Mouse (Mus musculus) intestine, postnatal 0 days (tissue): ENCODE data around the gene Gm21983. TPM values are rescaled to one million over a fixed set of nuclear protein-coding genes. Genes with fewer than 3 reads are reported as not detected.
A peak's percentile ranks its signal among the peaks of the same experiment; 100 is the strongest.

Experiments
- ATAC-seq: fragments of 200-750 bp; cut with Nextera tagmentation; 2 replicates; pipeline ENCODE4 v1.8.0; 2017; ENCODE audit warnings: mild to moderate bottlenecking, moderate TSS enrichment, moderate library complexity
- H3K27ac ChIP-seq: fragments of 300-500 bp; sonication (generic); 2 replicates; pipeline ENCODE4 v1.5.1; 2014; ENCODE audit warnings: mild to moderate bottlenecking, low read depth, low read length, moderate library complexity
- H3K27me3 ChIP-seq: fragments of 300-500 bp; sonication (generic); replicated peaks from 2 replicates; pipeline ENCODE4 v1.6.1; 2014; ENCODE audit warnings: low read length, mixed read lengths; ENCODE audit not compliant: control insufficient read depth, insufficient read depth
- H3K36me3 ChIP-seq: fragments of 300-500 bp; sonication (generic); 2 replicates; pipeline ENCODE4 v1.6.1; 2014; ENCODE audit warnings: mild to moderate bottlenecking, moderate library complexity; ENCODE audit not compliant: control insufficient read depth, insufficient read depth
- H3K4me1 ChIP-seq: fragments of 300-500 bp; sonication (generic); replicated peaks from 2 replicates; pipeline ENCODE4 v1.6.1; 2014; ENCODE audit warnings: antibody characterized with exemption, low read length, mixed read lengths; ENCODE audit not compliant: control insufficient read depth, insufficient read depth
- H3K4me2 ChIP-seq: fragments of 300-500 bp; sonication (generic); replicated peaks from 2 replicates; pipeline ENCODE4 v1.6.1; 2014; ENCODE audit warnings: low read depth, mild to moderate bottlenecking, moderate library complexity
- H3K4me3 ChIP-seq: fragments of 300-500 bp; sonication (generic); 2 replicates; pipeline ENCODE4 v1.5.1; 2014; ENCODE audit warnings: low read depth, low read length
- H3K9ac ChIP-seq: fragments of 300-500 bp; sonication (generic); 2 replicates; pipeline ENCODE4 v1.6.1; 2014; ENCODE audit warnings: mild to moderate bottlenecking, low read depth, low read length
- H3K9me3 ChIP-seq: fragments of 300-500 bp; sonication (generic); 2 replicates; pipeline ENCODE4 v1.6.1; 2016; ENCODE audit warnings: mixed run types; ENCODE audit not compliant: control insufficient read depth
- CTCF ChIP-seq: sonication (generic); IDR thresholded peaks from 2 replicates; pipeline ENCODE4 v1.5.1; 2016; ENCODE audit warnings: low read depth, mild to moderate bottlenecking, control low read depth, antibody characterized with exemption, moderate library complexity
- WGBS: fragments of 180-500 bp; shearing (Covaris S2); extraction: QIAGEN DNeasy Blood & Tissue Kit; methylation state at CpG from one replicate; pipeline ENCODE4 v1.1.7; 2014; 5-methylcytosine and 5-hydroxymethylcytosine counted together
- polyA plus RNA-seq: library from polyadenylated mRNA; unstranded; fragments of >200 nt; fragmentation: Nextera tagmentation; extraction: Ambion mirVana; gene quantifications from 2 replicates; pipeline ENCODE4 v1.2.1, GENCODE M21; 2015

Gm21983 gene
- polyA plus RNA-seq = 0.22 TPM in 1 of 2 replicates, not detected in the other

DNA sequence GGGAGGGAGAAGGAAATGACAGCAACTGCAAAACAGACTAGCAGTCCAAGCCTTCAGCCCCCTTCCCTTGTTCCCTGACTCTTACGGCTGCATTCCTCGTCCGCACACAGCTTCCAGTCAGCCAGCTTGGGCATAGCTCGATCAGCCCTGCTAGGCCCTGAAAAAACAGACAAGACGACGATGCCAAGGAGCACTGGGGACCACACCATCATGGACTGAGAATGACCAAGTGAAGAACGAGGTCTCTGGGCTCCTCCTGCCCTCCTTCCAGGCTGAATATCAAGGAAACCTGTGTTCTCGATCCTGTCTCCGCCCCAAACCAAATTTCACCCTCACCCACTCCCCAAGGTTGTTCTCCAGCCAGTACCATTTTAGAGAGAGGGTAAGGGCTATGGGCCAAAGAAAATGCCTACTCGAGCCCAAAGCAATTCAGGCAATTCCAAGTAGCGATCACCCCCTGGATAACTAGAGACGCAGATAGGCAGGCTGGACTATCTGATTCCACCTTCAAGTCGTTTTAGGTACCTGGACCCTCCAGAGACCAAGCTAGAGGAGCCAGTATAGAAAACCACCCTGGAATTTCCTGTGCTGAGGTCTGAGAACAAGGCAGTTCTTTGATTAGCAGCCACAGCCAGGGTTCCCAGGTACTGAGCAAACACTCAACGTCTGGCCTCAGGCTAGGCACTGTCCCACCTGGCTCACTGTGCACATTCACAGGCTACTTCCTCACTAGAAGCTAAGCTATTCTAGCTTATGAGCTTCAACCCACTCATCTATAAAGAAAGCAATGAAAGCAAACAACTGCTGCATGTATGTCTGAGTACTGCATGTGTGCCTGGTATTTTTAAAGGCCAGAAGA is at the start of gene Gm21983, which contains the start of gene Mia:
Gene Gm21983 (minus strand): TSS at position 250 of the 859 bp plus-strand sequence.
Gene Mia (minus strand): TSS at position 321 of the 859 bp plus-strand sequence.
- Histone ChIP-seq H3K36me3 (peaks cover 11% of the 10 kb centered on the region), H3K9me3 (no peaks in the 10 kb centered on the region), H3K27me3 (no peaks in the 10 kb centered on the region), H3K4me3 (no peak within 1 kb of the TSS), H3K27ac (no peak within 1 kb of the TSS), H3K4me2 (no peak within 1 kb of the TSS), H3K9ac (no peak within 1 kb of the TSS), H3K4me1 (no peaks in the 10 kb centered on the region)
- no peak for TF ChIP-seq CTCF
- no peak for ATAC-seq
- 69% methylated on average over 14 of the region's 14 CpGs for whole genome bisulfite sequencing

DNA sequence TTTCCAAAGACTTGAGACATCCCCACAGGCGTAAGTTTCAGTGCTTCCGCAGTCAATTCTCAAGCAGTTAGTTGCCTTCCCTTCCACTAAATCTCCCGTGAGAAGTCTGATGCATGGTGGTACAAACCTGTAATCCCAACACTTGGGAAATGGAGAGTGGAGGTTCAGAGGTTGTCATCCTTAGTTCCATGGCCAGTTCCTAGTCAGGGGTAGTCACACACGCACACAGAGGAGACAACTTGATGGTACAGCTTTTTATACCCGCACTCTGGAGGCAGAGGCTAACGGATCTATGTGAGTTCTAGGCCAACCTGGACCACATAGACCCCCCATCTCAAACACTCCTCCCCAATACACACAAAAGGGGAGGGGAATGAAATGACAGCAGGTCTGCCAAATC is 48.0 kb upstream of the Gm21983 start:
- no peak for TF ChIP-seq CTCF
- no peak for ATAC-seq
- Histone ChIP-seq H3K9me3 (no peaks in the 10 kb centered on the region), H3K4me1 (0 out of 2 replicates have a peak, but pooled peaks cover 8% of the 10 kb centered on the region), H3K27me3 (no peaks in the 10 kb centered on the region), H3K4me2 (peak overlapping the region; percentile 82), H3K36me3 (no peaks in the 10 kb centered on the region), H3K4me3 (peak overlapping the region; percentile 90), H3K9ac (peak overlapping the region; percentile 82), H3K27ac (peak overlapping the region; percentile 94)
- 12% methylated on average over 6 of the region's 6 CpGs for whole genome bisulfite sequencing

DNA sequence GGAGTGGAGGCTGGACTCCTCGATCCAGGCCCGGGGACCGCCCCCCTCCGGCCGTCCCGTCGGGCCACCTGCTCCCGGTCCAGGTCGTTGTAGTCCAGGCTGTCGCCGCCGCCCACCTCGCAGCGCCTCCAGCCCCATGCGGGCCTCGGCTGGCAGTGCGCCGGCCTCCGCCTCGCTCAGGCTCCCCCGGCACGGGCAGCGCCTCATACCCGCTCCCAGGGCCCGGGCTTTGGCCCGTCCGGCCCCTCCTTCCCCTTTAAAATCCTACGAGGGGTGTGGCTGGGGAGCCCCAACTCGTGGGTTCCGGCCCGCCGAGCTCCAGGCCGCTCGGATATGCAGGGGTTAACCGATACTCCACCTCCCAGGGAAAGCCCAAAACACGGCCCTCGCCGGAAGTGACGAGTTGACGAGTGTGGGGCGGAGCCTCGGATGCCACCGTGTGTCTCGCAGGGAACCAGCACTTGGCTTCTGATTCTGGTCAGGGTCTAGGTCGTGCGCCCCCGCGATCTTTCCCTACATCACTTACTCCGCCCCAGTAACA is 47.5 kb upstream of the Gm21983 start, which contains the start of gene Itpkc:
Gene Itpkc (minus strand): TSS at position 381 of the 541 bp plus-strand sequence.
- Histone ChIP-seq H3K4me2 (peak within 1 kb of the TSS; percentile 82), H3K9me3 (no peaks in the 10 kb centered on the region), H3K4me3 (peak within 1 kb of the TSS; percentile 90), H3K9ac (peak within 1 kb of the TSS; percentile 82), H3K4me1 (0 out of 2 replicates have a peak, but pooled peaks cover 8% of the 10 kb centered on the region), H3K36me3 (no peaks in the 10 kb centered on the region), H3K27ac (peak within 1 kb of the TSS; percentile 94), H3K27me3 (no peaks in the 10 kb centered on the region)
- under 1% methylated on average over 49 of the region's 49 CpGs for WGBS
- TF ChIP-seq CTCF = peak; percentile 15; the same call in 1 of the 2 replicates
- ATAC-seq = peak; percentile 71

DNA sequence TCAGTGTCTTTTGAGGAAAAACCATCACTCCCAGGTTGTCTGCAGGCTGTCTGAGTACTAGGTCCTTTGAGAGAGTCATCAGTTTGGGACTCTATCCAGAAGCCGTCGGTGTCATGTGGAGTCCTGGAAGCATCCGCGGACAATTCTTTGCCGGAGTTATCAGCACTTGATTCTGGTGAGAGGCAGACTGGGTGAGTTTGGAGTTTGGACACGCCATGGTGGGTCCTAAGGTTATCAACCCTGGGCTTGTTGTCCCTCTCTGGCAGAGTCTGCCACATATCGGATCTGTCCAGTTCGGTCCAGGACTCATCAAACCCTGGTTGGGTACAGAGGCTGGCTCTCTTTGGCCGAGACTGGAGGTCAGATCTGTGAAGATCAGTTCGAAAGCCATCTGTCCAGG is 46.8 kb upstream of the Gm21983 start:
- Histone ChIP-seq H3K36me3 (no peaks in the 10 kb centered on the region), H3K9me3 (no peaks in the 10 kb centered on the region), H3K27ac (peak overlapping the region; percentile 94), H3K9ac (peak overlapping the region; percentile 82), H3K4me1 (0 out of 2 replicates have a peak, but pooled peaks cover 8% of the 10 kb centered on the region), H3K4me2 (peak overlapping the region; percentile 82), H3K4me3 (peak overlapping the region; percentile 90), H3K27me3 (no peaks in the 10 kb centered on the region)
- TF ChIP-seq CTCF = no peak
- 1% methylated on average over 10 of the region's 10 CpGs for WGBS
- ATAC-seq = no peak

DNA sequence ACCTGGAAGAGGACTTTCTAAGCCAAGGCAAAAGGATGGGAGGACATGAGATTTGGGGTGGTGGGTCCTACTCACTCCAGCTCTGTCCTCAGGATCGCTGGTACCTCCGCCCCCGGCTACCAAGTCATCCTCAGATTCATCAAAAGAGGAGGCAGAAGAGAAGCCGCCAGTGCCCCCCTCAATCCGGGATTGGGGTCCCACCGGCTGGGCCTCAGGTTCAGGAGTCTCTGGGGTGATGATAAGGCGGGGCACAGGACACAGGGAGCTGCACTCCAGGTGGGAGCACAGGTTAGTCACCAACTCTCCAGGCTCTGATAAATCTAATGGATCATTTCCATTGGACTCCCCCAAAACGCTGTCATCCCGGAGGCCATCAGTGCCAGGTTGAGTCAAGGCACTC is 46.4 kb upstream of the Gm21983 start:
- Histone ChIP-seq H3K36me3 (no peaks in the 10 kb centered on the region), H3K27ac (peak overlapping the region; percentile 94)
- WGBS = 18% methylated on average over 9 of the region's 9 CpGs

DNA sequence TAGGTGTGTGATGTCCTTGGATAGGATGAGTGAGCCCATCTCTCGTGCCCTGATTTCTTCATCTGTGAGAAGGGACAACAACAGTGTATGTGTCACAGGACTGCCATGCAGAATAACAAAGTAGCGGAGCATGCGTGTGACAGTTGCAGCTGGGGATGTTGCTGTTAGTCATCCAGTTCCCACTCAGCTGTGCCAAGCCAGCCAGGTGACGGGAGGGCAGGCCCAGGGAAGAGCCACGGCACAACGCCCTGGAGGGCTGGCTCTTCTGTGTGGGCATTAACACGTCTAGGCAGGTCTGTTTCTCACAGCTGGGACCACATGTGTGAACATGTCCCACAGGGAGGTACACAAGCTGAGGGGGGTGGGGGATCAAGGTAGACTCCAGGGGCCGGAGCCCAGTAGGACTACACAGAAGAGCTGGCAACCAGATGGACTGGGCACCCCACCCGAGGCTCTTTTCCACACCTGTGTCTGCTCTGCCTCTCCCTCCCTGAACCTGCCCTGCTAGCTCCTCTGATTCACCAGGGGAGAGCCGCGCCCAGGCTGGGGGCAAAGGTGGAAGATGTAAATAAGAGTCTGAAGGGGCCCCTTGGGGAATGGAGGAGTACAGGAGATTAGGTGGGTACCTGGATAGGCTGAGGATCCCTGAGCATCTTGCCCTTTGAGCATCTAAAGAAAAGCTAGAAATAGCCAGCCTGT is 44.1 kb upstream of the Gm21983 start:
- Histone ChIP-seq H3K9me3 (no peaks in the 10 kb centered on the region), H3K4me1 (0 out of 2 replicates have a peak, but pooled peaks cover 8% of the 10 kb centered on the region), H3K4me2 (peak overlapping the region; percentile 82), H3K36me3 (0 out of 2 replicates have a peak, but pooled peaks cover 6% of the 10 kb centered on the region), H3K9ac (peak overlapping the region; percentile 37), H3K4me3 (peak overlapping the region; percentile 90), H3K27me3 (no peaks in the 10 kb centered on the region), H3K27ac (peak overlapping the region; percentile 94)
- 35% methylated on average over 11 of the region's 11 CpGs for WGBS
- TF ChIP-seq CTCF = no peak
- ATAC-seq = peak; percentile 88

More for the DNA sequence above, 46.4 kb upstream of the Gm21983 start:
- Histone ChIP-seq H3K4me1 (0 out of 2 replicates have a peak, but pooled peaks cover 8% of the 10 kb centered on the region), H3K4me2 (peak overlapping the region; percentile 82), H3K9me3 (no peaks in the 10 kb centered on the region), H3K9ac (peak overlapping the region; percentile 82), H3K4me3 (peak overlapping the region; percentile 90), H3K27me3 (no peaks in the 10 kb centered on the region)
- TF ChIP-seq CTCF = no peak
- no peak for ATAC-seq
